Mouse (Mus musculus) left cerebral cortex, postnatal 14 days (tissue): ENCODE measurements around the gene Dapk2. TPM values are rescaled to one million over a fixed set of nuclear protein-coding genes. Genes with fewer than 3 reads are reported as not detected.

Experiments used
- DNase-seq, 2 experiments: peaks; one replicate each; pipeline ENCODE4 v3.0.0; 2021 to 2022; ENCODE audit warnings: low spot score in 2 of 2, mixed read lengths in 1 of 2
- intact Hi-C: fragments of 180-260 bp; cut with DNase I; formaldehyde crosslinking; loops from one replicate; pipeline ENCODE4 v1.15.1; 2025
- total RNA-seq, 2 experiments: library from RNA; stranded (reverse); gene quantifications; 2 replicates each; pipeline ENCODE4 v1.2.3; 2021

Gene Dapk2
- total RNA-seq, 2 experiments from 2014 or later: 2.4 to 5.8 TPM

DNA sequence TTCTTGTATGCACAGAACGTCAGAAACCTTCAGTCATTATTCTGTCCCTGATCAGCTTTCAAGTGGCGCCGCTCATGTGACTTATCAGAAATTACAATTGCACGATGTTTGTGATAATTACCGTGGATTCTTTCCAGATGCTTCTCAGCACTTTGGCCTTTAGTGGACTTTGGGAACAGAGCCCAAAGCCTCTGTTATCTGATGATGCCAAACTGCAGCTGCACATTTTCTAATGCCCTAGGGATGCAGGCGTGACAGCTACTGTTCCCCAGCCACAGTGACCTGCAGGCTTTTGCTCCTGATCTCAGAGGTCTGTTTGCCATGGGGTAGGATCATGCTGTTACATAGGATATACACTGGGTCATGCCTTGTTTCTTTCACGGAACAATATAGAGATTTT is 127.9 kb downstream of the Dapk2 start:
- intact Hi-C loops: loop anchor here (10.0 kb wide), 1 partner anchor 131 kb away; the partner anchor contains the start of gene Dapk2

DNA sequence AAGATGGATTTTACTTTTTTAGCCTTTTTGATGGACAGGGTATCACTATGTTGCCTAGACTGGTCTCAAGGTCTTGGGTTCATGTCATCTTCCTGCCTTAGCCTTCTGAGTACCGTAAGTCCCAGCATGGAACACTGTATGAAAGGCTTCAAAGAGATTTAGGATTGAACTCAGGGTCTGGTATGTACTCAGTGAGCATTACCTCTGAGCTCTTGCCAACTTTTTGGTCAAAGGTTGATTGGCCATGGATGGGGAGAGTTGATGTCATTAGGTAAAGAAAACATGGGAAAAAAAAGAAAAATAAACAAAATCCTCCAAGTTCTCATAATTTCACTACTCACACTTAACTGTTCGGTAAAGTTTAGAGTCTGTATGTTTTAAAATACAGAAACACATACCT is 132.7 kb downstream of the Dapk2 start:
- intact Hi-C loops: no loop called here
- DNase-seq: no peak

More for the DNA sequence above, 127.9 kb downstream of the Dapk2 start:
- no peak for DNase-seq

DNA sequence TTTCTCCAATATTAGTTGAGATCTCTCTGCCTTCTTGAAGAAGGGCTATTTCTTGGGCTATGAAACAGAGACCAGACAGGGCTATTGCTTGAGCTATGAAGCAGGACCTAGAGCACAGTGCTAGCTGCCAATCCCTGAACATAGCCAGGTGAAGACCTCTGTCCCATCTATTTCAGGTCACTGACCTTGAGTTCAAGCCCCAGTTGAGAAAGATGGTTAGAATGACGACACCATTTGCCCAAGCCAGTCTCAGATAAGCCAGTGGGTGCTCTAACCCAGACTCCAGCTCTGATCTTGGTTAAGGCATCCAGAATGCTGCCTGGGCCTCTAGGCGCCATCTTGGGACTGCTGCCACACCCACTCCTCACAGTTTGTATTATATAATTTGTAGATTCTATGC is 135.3 kb downstream of the Dapk2 start:
- intact Hi-C loops: no loop called here
- DNase-seq: no peak

DNA sequence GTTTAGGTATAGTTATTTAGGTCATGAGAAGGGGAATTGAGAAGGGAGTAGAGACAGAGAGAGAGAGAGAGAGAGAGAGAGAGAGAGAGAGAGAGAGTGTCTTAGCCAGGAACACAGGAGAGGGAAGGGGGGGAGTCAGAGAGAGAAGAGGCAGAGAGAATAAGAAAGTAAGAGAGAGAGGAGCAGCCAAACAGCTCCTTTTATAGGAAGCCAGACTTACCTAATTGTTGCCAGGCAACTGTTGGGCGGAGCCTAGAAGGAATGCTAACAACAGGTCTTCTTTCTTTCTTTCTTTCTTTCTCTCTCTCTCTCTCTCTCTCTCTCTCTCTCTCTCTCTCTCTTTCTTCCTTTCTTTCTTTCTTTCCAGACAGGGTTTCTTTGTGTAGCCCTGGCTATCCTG is 136.2 kb downstream of the Dapk2 start:
- intact Hi-C loops: no loop called here
- DNase-seq: no peak

DNA sequence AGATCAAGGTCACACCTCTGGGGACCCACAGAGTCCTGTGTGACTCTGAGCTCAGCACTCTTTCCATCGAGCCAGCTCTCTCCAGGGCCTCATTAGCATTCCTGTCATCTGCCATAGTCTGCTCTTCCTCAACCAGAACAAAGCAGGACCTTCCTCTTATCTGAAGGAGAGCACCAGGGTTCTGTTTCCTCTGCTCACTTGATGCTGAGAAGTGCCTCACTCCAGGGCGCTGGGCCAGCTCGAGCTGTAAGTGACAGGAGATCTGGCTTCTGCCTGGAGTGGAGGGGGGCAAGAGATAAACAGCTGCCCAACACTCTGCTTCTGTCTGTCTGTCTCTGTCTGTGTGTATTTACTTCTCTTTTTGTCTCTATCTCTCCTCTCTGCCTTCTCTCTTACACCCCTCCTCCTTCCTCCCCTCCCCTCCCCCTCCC is 137.0 kb downstream of the Dapk2 start:
- intact Hi-C loops: no loop called here
- no peak for DNase-seq

DNA sequence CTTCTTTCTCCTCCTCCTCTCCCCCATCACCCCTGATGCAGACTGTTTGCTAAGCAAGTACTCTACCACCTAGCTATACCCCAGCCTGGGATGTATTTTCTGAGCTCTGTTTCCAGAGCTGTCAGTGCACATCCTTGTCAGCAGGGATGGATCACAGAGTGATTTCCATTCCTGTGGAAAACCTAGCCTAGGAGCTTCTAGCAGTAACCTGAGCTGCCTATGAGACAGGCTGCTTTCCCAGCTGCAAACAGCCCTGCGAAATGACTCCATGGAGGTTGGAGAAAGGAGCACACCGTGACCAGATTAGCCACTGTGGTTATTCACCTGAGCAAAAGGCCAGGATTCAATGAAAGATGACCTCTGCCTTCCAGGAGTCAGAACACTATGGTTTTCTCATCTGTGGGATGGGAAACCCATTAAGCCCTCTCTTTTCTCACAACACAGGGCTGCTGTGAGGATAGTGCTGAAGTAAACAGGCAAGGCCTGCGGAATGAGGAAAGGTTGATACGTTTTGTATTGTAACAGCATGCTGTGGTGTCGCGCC is 137.6 kb downstream of the Dapk2 start:
- DNase-seq: no peak
- intact Hi-C loops: no loop called here

DNA sequence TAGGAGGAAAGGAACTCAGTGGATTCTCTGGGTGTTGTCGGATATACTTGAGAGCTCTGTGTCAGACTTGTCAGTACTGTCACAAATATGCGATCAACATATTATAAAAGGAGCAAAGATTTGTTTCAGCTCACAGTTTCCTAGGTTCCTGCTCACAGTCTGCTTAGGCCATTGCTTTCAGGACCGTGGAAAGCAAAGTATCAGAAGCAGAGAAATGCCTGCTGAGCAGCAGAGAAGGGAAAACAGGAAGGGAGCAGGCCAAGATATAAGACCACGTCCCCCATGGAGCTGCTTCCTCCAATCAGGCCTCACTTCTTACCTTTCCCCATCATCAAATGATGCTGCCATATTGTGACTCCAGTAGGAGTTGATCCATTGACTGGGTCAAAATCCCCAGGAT is 140.8 kb downstream of the Dapk2 start:
- DNase-seq: no peak
- intact Hi-C loops: no loop called here

DNA sequence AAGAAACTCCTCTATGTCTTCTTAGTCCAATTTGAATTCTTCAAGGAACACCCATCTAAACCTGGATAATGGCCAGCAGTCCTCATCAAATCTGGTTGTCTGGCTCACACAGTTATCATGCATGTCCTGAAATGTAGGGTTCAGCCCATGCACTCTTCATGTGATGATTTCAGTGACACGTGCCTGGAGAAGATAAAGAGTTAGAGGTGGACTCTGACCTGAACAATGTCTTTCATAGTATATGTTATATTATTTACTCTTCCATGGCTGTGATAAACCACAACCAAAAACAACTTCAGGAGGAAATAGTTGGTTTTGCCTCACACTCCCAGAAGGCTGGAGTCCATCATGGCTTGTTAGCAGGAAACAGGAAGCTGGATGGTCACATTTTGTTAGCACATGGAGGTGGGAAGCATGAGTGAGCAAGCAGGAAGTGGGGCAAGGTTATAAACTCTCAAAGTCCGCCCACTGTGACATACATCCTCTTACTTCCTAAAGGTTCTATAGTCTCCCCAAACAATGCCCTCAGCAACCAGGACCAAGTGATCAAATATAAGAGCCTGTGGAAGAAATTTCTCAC is 142.5 kb downstream of the Dapk2 start:
- intact Hi-C loops: no loop called here
- DNase-seq: no peak

DNA sequence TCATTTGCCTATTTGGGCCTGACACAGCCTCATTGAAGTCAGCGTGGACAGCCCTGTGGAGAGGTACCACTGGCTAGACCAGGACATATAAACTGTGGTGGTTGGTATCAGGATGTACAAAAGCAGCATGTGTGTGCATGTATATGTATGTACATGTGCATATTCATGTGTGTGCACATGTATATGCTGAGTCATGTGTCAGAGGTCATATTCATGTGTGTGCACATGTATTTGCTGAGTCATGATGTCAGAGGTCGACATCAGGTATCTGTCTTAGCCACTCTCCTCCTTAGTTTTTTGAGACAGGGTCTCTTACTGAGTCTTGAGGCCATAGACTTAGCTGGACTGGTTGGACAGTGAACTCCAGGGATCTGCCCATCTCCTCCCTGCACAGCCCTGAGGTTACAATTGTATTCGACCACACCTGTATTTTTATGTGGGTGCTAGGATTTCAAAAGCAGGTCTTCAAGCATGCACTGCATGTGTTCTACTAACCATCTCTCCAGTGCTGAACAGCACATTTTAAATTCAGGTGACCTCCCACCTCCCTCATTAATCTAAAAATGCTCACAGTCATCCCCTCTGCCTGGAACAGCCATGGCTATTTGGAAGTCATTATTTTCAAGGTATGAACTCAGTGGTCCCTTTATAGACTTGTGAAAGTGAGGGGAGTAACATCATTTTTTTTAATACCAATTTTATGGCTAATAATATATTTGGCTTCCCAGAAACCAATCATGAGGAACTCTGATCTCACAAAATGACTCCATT is 146.5 kb downstream of the Dapk2 start:
- intact Hi-C loops: loop anchor here (5.0 kb wide), 2 partner anchors 37 to 48 kb away; partner anchors contain the start of gene Herc1
- no peak for DNase-seq

DNA sequence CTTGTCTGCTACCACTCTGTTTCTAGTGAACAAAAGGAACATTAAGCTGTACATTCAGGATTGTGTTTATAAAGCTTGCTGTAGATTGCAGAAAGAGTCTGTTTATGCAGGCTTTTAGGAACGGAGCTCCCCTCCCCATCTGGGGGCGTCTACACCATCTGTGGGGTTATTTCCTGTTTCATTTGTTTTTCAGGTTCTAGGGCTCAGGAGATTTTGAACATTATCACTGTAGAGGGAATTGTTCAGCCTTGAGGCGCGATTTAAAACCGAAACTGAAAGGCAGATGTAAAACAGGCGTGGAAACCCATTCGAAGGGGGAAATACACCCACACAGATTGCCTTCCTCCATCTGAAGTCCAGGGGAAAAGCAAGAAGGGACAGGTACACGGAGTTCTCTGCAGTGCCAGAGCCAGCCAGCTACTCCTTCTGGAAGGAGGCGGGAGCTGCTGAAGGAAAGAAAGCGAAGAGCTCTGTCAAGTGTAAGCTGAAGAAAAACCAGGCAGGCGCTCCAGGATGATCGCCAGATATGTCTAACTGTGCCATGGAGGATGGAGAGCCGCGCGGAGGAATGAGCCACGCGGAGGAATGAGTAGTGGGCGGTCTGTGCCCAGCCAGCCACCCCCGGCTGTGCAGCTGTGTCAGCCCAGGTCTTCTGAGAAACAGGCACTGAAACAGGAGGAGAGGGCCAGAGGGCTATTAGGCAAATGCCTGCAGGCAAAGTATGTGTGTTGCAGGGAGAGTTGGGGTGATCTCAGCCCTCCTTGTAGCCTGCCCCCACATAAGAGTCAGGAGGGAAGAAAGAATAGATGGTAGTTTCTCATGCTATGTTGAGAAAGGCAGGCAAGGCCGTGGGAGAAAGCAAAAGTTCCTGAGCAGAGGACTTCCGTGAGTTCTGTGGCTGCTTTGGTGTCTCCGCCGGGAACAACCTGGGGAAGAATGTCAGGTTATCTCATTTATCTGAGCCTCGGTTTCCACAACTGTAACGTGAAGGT is 147.4 kb downstream of the Dapk2 start:
- intact Hi-C loops: loop anchor here (5.0 kb wide), 2 partner anchors 38 to 47 kb away; partner anchors contain the start of gene Herc1
- DNase-seq: peak; percentile 80 to 87

DNA sequence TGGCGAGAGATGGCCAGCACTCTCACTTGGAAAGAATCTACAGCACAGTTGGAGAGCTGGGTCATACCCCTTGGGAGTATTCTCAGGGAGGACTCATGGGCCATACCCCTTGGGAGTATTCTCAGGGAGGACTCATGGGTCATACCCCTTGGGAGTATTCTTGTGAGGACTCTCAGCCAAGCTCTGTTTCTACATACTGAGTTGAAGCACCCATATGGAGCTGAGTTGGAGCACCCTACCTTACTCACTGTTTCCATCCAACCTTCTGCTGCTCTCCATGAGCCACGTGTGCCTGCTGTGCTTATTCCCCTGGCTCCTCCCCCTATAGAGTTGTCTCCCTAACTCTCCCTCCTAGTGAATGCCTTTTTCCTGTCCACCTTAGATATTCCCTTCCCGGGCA is 148.4 kb downstream of the Dapk2 start:
- intact Hi-C loops: loop anchor here (5.0 kb wide), 2 partner anchors 39 to 46 kb away; partner anchors contain the start of gene Herc1

DNA sequence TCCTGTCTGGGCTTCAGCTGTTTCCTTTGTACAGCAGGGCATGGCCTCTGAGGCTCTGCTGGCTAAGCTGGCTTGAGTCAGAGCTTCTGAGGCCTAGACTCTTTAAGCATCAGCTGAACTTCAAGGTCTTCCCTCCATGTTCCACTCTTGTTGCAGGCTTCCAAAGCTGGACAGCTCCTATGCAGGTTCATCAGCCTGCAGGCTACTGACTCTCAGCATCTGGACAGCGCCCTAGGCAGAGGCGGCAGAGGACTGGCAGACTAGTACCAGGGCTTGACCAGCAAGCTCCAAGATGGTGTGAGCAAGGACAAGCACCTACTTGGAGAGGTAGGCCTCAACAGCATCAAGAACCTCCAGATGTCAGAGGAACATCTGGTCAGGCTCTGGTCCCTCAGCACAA is 149.3 kb downstream of the Dapk2 start:
- no peak for DNase-seq
- intact Hi-C loops: loop anchor here (5.0 kb wide), 2 partner anchors 40 to 45 kb away; partner anchors contain the start of gene Herc1

More for the DNA sequence above, 148.4 kb downstream of the Dapk2 start:
- no peak for DNase-seq

DNA sequence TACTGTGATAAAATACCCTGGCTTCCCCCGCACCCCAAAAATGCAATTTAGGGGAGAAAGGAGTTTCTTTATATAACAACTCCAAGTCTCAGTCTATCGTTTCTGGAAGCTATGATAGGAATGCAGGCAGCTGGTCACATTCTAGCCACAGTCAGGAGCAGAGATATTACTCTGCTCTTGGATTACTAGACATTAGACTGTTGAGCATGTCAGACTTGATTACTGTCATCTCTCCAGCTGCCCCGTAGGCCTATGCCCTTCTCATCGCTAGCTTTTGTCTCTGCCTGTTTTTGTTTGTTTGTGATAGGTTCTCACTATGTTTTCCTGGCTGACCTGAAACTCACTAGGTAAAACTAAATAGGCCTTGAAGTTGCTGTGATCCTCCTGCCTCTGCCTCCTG is 150.7 kb downstream of the Dapk2 start:
- intact Hi-C loops: loop anchor here (5.0 kb wide), 2 partner anchors 41 to 44 kb away; partner anchors contain the start of gene Herc1
- no peak for DNase-seq

DNA sequence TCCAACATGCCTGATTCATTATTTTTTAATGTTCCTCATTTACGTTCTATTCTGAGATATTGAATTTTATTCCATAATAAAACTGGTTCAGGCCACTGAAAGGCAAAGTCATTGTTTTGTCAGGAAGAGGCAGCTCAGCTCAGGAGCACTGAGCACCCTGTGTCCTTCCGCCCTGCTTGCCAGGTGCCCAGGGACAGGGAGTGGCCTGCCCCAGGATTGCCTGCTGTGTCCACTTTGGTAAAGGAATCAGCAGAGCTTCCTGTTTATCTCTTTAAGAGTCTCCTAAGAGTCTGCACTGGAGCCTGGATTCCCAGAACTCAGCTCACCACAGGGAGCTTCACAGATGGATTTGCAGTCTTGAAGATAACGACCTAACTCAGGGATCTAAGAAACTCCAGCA is 153.4 kb downstream of the Dapk2 start:
- intact Hi-C loops: no loop called here
- no peak for DNase-seq

DNA sequence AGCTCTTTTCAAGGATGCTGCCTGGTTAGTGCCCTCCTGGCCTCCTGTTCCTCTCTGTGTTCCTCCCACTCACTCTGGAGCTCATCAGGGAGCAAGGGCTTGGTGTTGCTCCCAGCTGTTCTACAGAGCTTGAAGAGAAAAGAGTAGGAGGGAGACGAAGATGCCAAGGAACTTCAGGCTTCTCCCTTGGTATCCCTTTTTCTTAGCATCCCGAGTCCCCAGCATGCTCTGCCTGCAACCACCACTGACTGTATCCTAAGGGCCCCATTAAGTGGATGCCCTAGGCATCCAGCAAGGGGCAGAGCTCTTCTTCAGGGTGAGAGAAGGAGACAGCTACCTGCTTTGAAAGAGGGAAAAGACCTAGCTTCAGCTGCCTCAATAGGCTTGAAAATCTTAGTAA is 158.6 kb downstream of the Dapk2 start:
- peak in 1 of 2 experiments; percentile 21 for DNase-seq
- intact Hi-C loops: no loop called here
